Mouse (Mus musculus): ENCODE data around the gene Fam181a.

DNA sequence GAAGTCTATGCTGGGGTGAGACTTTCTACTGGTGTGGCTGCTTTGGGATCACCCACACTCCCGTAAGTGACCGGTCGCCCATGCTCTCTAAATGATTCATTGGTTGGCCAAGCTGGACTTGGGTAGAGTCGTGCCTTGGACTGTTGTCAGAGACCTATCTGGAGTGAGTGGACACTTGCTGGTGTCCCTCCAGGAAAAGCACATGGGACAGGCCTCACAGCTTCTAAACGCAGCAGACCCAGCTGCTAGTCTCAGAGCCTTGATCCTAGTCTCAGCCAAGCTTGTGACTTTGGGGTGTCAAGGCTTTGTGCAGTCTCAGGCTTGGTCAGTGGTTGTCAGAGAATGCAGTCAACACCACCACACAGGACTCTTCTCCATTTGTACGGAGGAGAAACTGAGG lies 42.0 kb downstream of the Fam181a start:
- TF ChIP-seq POLR2A (IDR thresholded peaks at IDR 0.05; ENCODE audit: insufficient read depth, low read length), result no peak
- TF ChIP-seq CTCF (IDR thresholded peaks at IDR 0.05; ENCODE audit: low read depth, low read length), result no peak
- no peak for TF ChIP-seq EP300 (IDR thresholded peaks at IDR 0.05; ENCODE audit: insufficient read depth, low read depth, low read length)
